Mouse (Mus musculus): Measurements from ENCODE around the gene D030056L22Rik. TPM values are rescaled to one million over a fixed set of nuclear protein-coding genes. Genes with fewer than 3 reads are reported as not detected.

D030056L22Rik gene
- total RNA-seq, 1 experiment from 2014 or later = 13.9 TPM

DNA sequence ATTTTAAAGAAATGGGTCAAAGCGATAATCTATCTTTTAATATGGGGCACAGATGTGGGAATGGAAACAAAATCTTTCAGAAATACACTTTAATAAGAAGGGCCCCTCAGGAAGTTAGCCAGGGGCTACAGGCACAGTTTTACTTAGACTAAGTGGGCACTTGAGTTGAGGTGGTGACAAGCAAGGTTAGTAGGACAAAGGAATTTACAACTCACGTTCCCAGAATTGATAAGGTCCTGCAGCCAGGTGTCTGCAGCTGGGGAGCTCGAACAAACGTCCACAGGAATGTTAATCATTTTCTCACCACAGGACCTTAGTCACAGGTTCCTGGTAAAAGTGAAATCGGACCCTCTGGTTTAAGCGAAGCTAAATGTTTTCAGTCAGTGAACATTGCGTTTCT, 18.1 kb downstream of the D030056L22Rik start:
- DNase-seq = no peak

DNA sequence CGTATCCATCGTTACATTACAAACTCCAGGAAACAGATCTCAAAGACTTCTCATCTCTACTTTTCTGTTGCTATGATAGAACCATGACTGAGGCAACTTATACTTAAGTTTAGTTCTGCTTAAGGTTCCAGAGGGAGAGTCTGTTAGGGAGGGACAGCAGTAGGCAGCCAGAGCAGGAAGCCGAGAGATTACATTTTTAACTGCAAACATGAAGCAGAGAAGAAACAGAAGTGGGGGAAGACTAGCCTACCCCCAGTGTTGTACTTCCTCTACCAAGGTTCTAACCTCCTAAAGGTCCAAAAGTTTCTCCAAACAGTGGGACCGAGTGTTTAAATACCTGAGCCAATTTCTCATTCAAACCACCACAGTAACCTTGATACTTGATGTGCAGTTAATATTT, 22.9 kb downstream of the D030056L22Rik start:
- DNase-seq = no peak

GRCm38 (mm10) chr19:18739146-18739545, 26.2 kb downstream of the D030056L22Rik start:
- no peak for DNase-seq

DNA sequence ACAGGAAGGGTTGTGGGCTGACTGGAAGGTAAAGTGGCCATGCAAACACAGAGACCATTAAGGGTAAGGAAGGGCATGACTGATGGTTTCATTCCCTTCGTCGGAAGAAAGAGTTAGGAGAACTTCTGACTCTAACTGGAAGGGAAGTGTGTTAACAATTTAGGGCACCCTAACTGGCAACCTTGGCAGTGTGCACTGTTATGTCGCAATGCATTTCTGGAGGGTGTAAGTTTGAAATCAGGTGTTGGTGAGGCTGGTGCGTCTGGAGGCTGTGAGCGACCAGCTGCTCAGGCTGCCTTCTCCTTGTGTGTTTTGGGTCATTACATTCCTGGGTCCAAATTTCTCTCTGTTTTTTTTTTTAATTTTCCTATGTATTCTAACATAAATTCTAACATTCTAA, 31.0 kb downstream of the D030056L22Rik start:
- DNase-seq = peak; percentile 6

DNA sequence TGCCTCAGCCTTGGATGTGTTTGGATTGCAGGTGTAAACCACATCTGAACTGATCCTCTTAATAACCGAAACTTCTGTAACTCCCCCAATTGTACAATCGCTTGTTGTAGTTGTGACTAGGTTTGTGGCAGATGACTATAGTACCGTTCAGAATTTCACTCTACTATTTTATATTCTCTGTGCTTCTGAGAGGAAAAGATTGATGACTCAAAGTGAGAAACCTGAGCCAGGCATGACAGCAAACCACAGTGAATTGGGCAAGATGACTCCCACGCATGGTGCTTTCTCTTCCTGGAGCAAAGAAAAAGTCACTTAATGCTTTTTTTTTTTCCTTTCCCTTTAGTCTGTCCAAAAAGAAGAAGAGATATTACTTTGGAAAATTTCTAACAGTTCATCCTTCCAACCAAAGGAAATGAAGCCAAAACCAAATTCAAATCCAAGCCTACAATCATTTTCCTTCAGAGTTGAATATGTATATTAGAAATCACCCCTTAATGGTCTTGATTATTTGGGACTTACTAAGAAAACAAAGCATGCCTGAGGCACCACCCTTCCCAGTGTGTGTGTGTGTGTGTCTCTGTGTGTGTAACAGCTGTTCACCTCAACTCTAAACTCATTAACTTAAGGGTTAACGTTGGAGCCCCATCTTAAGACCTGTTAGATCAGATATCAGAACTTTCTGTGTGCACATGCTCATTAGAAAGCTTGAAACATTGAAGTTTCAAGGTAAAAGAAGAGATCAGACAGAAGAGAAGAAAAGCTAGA, 33.8 kb downstream of the D030056L22Rik start:
- DNase-seq = no peak

- no peak for DNase-seq
Measured at GRCm38 (mm10) chr19:18747379-18747778, 34.4 kb downstream of the D030056L22Rik start.

DNA sequence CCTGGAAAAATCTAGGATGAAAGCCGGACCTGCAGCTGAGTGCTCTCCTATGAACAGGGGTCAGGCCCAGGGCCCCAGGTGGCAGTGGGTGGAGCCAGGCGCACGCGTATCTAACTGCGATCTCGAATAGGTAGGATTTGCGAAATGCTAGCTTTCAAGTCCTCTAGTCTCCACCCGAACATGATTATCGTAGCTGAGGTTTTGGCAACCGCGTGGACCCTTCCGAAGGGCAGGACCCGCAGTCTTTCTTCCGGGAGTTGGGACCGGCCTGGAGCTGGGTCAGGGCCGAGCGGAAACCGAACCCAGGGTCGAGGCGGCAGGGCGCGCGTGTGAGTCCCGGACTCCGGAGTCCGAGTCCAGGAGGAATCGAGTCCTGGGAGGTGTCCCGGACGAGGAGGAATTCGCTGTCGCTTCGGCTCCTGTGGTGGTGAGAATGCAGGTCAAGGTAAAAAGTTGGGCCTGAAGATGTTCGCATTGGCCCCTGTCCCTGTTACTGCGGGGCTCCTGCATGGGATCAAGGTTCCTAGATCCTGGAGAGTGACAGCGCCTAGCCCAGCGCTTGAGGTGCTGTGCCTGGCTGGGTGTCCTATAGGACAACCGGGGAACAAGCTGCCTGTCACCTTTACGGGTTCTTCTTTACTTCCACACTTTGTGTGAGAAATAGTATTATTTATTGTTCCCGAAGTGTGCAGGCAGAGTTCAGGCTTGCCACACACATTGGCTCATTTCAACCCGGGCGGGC, 36.8 kb downstream of the D030056L22Rik start, which contains the start of gene Trpm6:
TSS of gene Trpm6 (plus strand) at position 386 of the 742 bp plus-strand sequence.
- DNase-seq = peak; percentile 35

DNA sequence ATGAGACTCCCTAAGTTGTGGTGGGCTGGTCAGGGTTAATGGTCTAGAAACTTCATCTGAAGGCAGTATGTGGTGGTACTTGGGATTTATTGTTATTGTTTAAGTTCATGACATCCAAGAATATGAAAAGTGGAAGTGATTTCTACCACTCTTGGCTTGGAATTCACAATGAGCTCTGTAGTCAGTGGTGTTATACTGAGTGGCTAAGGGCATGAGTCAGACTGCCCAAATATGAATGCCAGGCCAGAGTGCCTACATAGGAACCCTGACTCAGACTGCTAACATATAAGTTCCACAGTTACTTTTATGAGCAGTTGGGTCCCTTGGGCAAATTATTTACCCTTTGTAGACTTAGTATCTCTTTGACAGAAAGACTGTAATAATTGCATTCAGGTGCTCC, 44.2 kb downstream of the D030056L22Rik start:
- no peak for DNase-seq

GRCm38 (mm10) chr19:18757706-18758105, 44.7 kb downstream of the D030056L22Rik start:
- no peak for DNase-seq

GRCm38 (mm10) chr19:18758269-18758668, 45.3 kb downstream of the D030056L22Rik start:
- no peak for DNase-seq

DNA sequence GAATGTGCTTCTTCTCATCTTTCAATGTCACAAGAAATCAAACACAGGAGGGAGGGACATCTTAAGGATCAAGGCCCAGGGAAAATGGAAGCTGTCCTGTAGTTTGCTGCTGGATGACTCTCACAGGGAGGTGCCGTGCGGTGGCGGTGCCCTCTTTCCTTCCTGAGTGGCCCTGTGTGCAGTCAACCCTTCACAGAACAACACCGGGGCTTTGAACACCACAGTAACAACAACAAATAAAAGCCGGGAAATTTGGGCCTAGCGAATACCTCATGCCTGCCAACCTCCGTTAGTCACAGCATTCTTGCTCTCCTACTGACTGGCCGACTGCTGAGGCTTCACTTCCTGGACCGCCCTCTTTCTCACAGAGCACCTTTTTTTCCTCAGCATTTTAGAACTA, 45.9 kb downstream of the D030056L22Rik start:
- DNase-seq = peak; percentile 5

GRCm38 (mm10) chr19:18766399-18766798, 53.4 kb downstream of the D030056L22Rik start:
- DNase-seq = no peak

Other genes with a start within 250 kb of the D030056L22Rik start
- 100 and 106 TPM in 2 replicates for gene Ostf1, start 81.4 kb upstream of the D030056L22Rik start, total RNA-seq (2021)
- 8.8 and 13.6 TPM in 2 replicates for gene Nmrk1, start 81.2 kb upstream of the D030056L22Rik start, total RNA-seq (2021)
- 23.5 and 27.8 TPM in 2 replicates for gene Carnmt1, start 42.4 kb upstream of the D030056L22Rik start, total RNA-seq (2021)
- 0.19 and 0.30 TPM in 2 replicates for gene Trpm6, start 36.8 kb downstream of the D030056L22Rik start, total RNA-seq (2021)

Measured in adrenal gland, postnatal 14 days (tissue).